Mouse (Mus musculus): ENCODE results near the gene Zfr. TPM values are rescaled to one million over a fixed set of nuclear protein-coding genes. Genes with fewer than 3 reads are reported as not detected.

Gene Zfr
- total and polyA plus RNA-seq, 3 experiments: 47.5 to 89.8 (median 84.9) TPM

DNA sequence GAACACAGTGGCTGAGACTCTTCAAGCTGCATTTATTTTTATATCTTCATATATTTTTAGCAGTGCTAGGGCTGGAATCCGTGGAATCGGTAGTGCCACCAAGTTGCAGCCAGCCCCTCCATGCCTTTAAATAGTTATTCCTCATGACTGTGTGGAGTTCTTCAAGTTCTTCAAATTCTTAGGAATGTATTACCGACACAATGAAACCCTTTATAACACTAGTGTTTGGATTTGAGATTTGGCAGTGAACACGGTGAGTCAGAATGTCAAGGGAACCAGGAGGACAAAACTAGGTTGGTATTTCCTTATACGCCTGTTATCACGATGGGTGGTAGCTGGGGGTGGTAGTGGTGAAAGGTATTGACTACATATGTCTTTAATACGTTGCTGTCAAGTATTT, 6.4 kb upstream of the Zfr start:
- dilution Hi-C loops (cut with MboI; ENCODE audit: extremely low pct_ligation_motif_present, extremely low pct_unique_long_range_greater_than_20kb, low sequenced_read_pairs) (no loop called here), in situ Hi-C loops (cut with MboI; ENCODE audit: low pct_ligation_motif_present, low pct_unique_long_range_greater_than_20kb, low sequenced_read_pairs) (no loop called here)
- peaks cover 8 to 37% of the 10 kb centered on the region in 2 experiments for H3K4me1 ChIP-seq (ENCODE audit: control insufficient read depth in 1 of 2, insufficient read depth in 2 of 2)
- H3K27me3 ChIP-seq (replicated peaks): no peaks in the 10 kb centered on the region
- H3K27ac ChIP-seq (ENCODE audit: insufficient read depth, low read depth): no peak overlapping the region
- no peaks in the 10 kb centered on the region for H3K79me2 ChIP-seq (replicated peaks; ENCODE audit: control insufficient read depth, extremely low read depth, insufficient read depth, poor library complexity, severe bottlenecking)
- no peak overlapping the region for H3K4me2 ChIP-seq (ENCODE audit: insufficient read depth, low read depth, poor library complexity, severe bottlenecking)
- H3K4me3 ChIP-seq (replicated peaks in 1 of 3; ENCODE audit: low read depth in 2 of 3, low read length in 2 of 3, poor library complexity in 1 of 3): no peak overlapping the region
- TF ChIP-seq ZNF384 (IDR thresholded peaks at IDR 0.05; ENCODE audit: low read depth, low read length): no peak
- no peak for TF ChIP-seq EP300 (IDR thresholded peaks at IDR 0.05; ENCODE audit: low read length)
- no peak for TF ChIP-seq ELF1 (IDR thresholded peaks at IDR 0.05; ENCODE audit: low read depth, low read length)
- TF ChIP-seq HCFC1 (IDR thresholded peaks at IDR 0.05; ENCODE audit: low read depth, low read length): no peak
- TF ChIP-seq RAD21 (IDR thresholded peaks at IDR 0.05; ENCODE audit: low read depth, low read length): no peak
- no peaks in the 10 kb centered on the region for H3K36me3 ChIP-seq (replicated peaks in 1 of 2; ENCODE audit: control insufficient read depth in 1 of 2, insufficient read depth in 1 of 2, low read length in 1 of 2)
- no peaks in the 10 kb centered on the region for H3K9me3 ChIP-seq (replicated peaks; ENCODE audit: low read length)
- no peak overlapping the region for H3K9ac ChIP-seq (ENCODE audit: insufficient read depth, low read depth)
- no peak for DNase-seq (ENCODE audit: extremely low read depth)

- in situ Hi-C loops (cut with MboI; ENCODE audit: low pct_ligation_motif_present, low pct_unique_long_range_greater_than_20kb, low sequenced_read_pairs) (no loop called here), dilution Hi-C loops (cut with MboI; ENCODE audit: extremely low pct_ligation_motif_present, extremely low pct_unique_long_range_greater_than_20kb, low sequenced_read_pairs) (no loop called here)
- H3K79me2 ChIP-seq (replicated peaks; ENCODE audit: control insufficient read depth, extremely low read depth, insufficient read depth, poor library complexity, severe bottlenecking): peaks cover 7% of the 10 kb centered on the region
- H3K27me3 ChIP-seq (replicated peaks): no peaks in the 10 kb centered on the region
- DNase-seq (ENCODE audit: extremely low read depth): peak; percentile 37
- H3K4me3 ChIP-seq (replicated peaks in 1 of 3; ENCODE audit: low read depth in 2 of 3, low read length in 2 of 3, poor library complexity in 1 of 3): no peak overlapping the region
- TF ChIP-seq E2F4 (IDR thresholded peaks at IDR 0.05; ENCODE audit: insufficient replicate concordance, low read depth, low read length): no peak
- TF ChIP-seq BHLHE40 (IDR thresholded peaks at IDR 0.05; ENCODE audit: low read depth, low read length): no peak
- no peak for TF ChIP-seq TBP (conservative IDR thresholded peaks at IDR 0.05; ENCODE audit: low read depth, low read length)
- no peak for TF ChIP-seq NRF1 (IDR thresholded peaks at IDR 0.05; ENCODE audit: low read depth, low read length)
- TF ChIP-seq MAFK (IDR thresholded peaks at IDR 0.05; ENCODE audit: insufficient replicate concordance, low read length): no peak
- no peak for TF ChIP-seq NELFE (IDR thresholded peaks at IDR 0.05; ENCODE audit: low read depth, low read length)
- no peak for TF ChIP-seq ELF1 (IDR thresholded peaks at IDR 0.05; ENCODE audit: low read depth, low read length)
- TF ChIP-seq UBTF (IDR thresholded peaks at IDR 0.05; ENCODE audit: low read depth, low read length): no peak
- TF ChIP-seq MAZ (IDR thresholded peaks at IDR 0.05; ENCODE audit: low read depth, low read length): no peak
- TF ChIP-seq SMC3 (IDR thresholded peaks at IDR 0.05; ENCODE audit: low read depth, low read length): peak; percentile 76
- peak in 1 of 2 experiments; percentile 71; a peak in 2 of 4 replicates for TF ChIP-seq CTCF (conservative IDR thresholded peaks at IDR 0.05 in 1 of 2, IDR thresholded peaks at IDR 0.05 in 1 of 2; ENCODE audit: low read depth in 2 of 2, low read length in 2 of 2)
- peak; percentile 46 for TF ChIP-seq RAD21 (IDR thresholded peaks at IDR 0.05; ENCODE audit: low read depth, low read length)
- no peak overlapping the region for H3K4me2 ChIP-seq (ENCODE audit: insufficient read depth, low read depth, poor library complexity, severe bottlenecking)
- no peaks in the 10 kb centered on the region for H3K36me3 ChIP-seq (replicated peaks in 1 of 2; ENCODE audit: control insufficient read depth in 1 of 2, insufficient read depth in 1 of 2, low read length in 1 of 2)
- no peak overlapping the region for H3K27ac ChIP-seq (ENCODE audit: insufficient read depth, low read depth)
- peaks cover 8 to 41% of the 10 kb centered on the region in 2 experiments for H3K4me1 ChIP-seq (ENCODE audit: control insufficient read depth in 1 of 2, insufficient read depth in 2 of 2)
- no peaks in the 10 kb centered on the region for H3K9me3 ChIP-seq (replicated peaks; ENCODE audit: low read length)
- no peak overlapping the region for H3K9ac ChIP-seq (ENCODE audit: insufficient read depth, low read depth)
Observed at GRCm38 (mm10) chr15:12113411-12113810, 4.2 kb upstream of the Zfr start.
